Mouse (Mus musculus) common myeloid progenitor, adult 5-6 weeks (primary cell): ENCODE data around the gene Adamtsl3. TPM values are rescaled to one million over a fixed set of nuclear protein-coding genes. Genes with fewer than 3 reads are reported as not detected.

Experiments used
- ATAC-seq: replicated peaks from 2 replicates; pipeline ENCODE4 v1.8.0; 2016; ENCODE audit warnings: low read depth, mild to moderate bottlenecking, moderate TSS enrichment, inconsistent platforms; ENCODE audit not compliant: poor library complexity, severe bottlenecking
- total RNA-seq: library from RNA; stranded (forward); fragments of 200-1000, 187-1606 nt; gene quantifications from 2 replicates; pipeline ENCODE4 v1.2.3, GENCODE M21; 2017

Gene Adamtsl3
- total RNA-seq, 1 experiment from 2014 or later = not detected

DNA sequence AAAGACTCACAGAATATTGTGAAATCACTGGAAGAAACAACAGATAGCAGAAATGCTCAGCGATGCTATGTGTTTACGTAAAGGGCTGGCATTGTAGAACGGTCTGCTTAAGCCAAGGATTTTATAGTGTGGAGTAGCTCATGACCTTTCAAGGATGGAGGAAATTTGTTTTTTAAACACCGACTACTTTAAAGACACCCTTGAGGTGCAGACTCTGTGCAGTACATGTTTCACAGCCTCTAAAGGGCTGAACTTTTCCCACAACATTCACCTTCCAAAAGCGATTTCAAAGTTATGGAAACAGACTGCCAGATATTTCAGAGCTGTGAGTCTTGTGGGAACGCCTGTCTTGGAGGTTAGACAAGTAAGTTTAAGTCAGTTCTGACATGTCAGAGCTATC lies 255.4 kb downstream of the Adamtsl3 start:
- ATAC-seq = no peak

DNA sequence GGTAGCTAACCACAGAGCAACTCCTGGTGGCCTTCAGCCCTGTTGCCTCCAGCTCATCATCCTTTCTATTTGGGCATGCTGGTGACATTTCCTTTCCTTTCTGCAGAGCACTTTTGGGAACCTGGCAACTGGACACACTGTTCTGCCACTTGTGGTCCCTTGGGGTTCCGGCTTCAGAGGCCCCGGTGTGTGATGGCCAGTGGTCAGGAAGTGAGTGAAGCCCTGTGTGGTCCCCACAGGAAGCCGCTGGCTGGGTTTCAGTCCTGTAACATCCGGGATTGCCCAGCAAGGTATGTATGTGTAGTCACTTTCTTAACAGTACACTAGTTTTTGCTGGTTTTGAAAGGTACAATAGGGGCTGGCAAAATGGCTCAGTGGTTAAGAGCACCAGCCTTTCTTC lies 266.5 kb downstream of the Adamtsl3 start:
- peak; percentile 82 for ATAC-seq

DNA sequence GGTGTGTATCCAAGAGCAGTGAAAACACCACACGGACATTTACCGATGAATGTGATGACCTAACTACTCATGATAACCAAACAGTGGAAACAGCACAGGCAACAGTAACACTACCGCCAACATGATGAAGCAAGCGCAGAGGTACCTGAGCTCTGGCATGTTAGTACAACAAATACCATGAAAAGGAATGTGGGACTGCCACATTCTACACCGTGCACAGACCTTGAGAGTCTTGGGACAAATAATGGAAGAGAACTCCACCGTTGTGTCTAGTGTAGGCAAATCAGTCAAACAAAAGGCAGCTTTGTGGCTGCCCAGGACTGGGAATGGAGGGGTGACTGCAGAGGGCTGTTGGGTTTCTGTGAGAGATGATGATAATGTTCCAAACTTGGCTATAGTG lies 269.9 kb downstream of the Adamtsl3 start:
- no peak for ATAC-seq

DNA sequence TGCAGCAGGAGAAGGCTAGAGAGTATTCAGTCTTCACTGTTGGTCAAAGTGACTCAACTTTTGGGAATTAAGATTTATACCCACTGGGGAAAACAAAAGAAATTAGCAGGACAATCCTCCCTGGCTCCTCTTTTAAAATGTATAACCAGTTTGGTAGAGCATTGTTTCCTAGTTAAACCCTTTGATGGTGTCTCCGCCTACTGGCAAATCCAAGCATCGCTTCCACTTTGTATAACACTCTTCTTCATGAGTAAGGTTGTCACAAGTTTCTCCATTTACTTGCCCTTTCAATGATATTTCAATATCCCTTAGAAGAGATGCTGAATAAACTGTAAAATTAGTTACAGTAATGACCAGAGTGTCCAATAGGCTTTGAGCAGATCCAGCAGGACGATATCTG lies 274.1 kb downstream of the Adamtsl3 start:
- 0 out of 2 replicates have a peak, but pooled peaks have one; percentile 52 for ATAC-seq

DNA sequence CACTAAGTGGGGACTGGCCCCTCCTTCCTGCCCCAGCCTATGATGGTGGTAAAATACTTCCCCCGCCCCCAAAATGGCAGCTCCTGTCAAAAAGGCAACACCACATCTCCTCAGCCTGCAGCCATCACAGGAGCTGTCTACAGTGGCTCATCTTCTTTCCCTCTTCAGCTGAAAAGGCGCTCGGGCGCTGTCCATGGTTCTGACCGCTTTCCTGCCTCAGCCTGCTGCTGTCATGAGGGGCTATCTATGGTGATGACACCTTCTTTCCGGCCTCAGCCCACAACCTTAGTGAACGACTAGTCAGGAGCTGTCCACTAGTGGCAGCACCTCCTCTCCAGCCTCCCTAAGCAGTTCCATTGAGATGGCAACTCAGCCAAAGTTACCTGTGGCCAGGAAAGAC lies 289.8 kb downstream of the Adamtsl3 start:
- ATAC-seq = peak; percentile 93

DNA sequence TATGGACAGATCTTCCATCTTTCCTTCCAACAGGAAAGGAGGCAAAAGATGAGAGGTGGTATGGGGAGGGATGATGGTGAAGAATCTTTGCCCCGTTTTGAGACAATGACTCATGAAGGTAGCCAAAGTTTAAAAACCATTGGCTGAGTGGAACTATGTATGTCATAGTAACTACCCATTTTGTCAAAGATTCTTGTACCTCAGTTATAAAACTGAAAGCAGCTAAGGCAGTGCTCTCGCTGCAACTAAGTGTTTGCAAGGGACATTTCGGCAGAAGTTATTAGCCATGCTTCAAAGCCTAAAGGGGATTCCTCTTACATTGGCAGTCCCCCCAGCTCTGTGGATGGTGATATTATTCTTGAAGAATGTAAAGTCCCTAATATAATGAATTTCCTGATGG lies 311.7 kb downstream of the Adamtsl3 start:
- no peak for ATAC-seq

DNA sequence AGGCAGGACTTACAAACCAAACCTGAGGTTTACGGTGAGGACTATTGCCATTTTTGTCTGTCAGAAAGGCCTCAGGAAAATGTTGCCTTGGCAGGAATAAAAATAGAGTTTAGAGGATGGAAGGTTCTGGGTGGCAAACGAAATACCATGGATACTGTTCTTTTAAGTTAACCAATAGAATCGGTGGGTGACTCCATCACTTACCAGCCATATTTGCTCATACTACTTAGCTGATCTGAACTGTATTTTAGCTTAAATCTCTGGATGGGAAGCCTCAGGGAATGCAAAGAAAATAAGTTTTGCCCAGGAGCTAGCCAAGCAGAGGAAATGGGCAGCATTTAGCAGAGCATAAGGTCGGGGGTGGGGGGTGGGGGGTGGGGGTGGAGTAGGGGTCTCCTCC lies 312.4 kb downstream of the Adamtsl3 start:
- no peak for ATAC-seq

DNA sequence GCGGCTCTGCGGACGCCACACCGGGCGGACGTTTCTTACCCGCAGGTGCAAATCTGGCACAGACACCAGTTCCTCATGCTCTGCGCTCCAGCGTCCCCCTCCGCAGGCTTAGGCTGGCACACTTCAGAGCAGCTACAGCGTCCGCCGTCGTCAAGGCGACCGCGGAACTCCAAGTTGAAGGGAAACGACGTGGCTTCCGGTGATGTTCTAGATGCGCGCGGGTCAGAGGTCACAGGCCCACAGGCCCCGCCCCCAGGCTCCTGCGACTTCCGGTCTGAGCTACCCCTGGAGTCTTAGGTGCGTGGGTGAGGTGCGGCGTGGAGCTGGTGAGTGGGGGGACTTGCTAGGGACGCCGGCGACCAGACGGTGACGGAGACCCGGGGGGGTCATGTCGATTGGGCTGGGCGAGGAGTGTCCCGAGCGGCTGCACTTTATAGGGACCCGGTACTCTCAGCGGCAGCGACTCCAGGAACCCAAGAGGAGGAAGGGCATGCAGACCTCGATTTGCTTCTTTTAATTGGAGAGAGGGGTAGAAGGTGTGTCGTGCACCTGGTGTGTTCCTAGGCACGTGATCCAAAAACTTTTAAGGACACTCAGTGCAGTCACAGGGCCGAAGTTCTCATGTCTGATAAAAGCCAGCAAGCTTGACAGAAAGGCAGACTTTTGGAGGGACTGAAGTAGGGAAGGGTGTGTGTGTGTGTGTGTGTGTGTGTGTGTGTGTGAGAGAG lies 313.0 kb downstream of the Adamtsl3 start, which contains the start of the genes Saxo2 and Efl1:
TSS of gene Saxo2 (minus strand) at position 176 of the 728 bp plus-strand sequence.
TSS of gene Efl1 (plus strand) at position 262 of the 728 bp plus-strand sequence.
- ATAC-seq = peak; percentile 99

DNA sequence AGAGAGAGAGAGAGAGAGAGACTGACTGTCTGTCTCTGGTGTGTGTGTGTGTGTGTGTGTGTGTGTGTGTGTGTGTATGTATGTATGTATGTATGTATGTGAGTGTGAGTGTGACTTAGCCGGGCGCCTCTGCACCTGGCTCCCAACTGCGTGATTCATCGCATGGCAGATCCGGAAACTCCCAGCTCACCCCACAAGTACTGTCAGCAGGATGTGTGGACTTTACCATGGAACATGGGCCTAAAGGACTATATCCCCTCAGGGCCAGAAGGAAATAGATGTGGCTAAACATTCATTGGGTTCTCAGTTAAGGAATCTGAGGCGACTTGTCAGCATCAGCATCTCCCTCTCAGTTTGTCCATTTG lies 313.6 kb downstream of the Adamtsl3 start:
- 0 out of 2 replicates have a peak, but pooled peaks have one; percentile 16 for ATAC-seq

Other genes starting within 250 kb of the Adamtsl3 start
- not detected in 2 replicates for gene Sh3gl3, start 161.9 kb upstream of the Adamtsl3 start, total RNA-seq